Mouse (Mus musculus) heart, adult 8-10 months (tissue): ENCODE results near the gene Otogl. TPM values are rescaled to one million over a fixed set of nuclear protein-coding genes. Genes with fewer than 3 reads are reported as not detected.

Source experiments
- total RNA-seq, 4 experiments: library from RNA; stranded (reverse); gene quantifications; 2 replicates each; pipeline ENCODE4 v1.2.4; 2022

The Otogl gene
- total RNA-seq, 4 experiments from 2014 or later, result 0.06 to 0.08 (median 0.06) TPM

Other genes starting within 250 kb of the Otogl start
- under 1 TPM in 1 of 4 experiments, not detected in 3; 0.03 TPM for gene Ptprq, start 192.1 kb downstream of the Otogl start, total RNA-seq